In the genomic region with DNA sequence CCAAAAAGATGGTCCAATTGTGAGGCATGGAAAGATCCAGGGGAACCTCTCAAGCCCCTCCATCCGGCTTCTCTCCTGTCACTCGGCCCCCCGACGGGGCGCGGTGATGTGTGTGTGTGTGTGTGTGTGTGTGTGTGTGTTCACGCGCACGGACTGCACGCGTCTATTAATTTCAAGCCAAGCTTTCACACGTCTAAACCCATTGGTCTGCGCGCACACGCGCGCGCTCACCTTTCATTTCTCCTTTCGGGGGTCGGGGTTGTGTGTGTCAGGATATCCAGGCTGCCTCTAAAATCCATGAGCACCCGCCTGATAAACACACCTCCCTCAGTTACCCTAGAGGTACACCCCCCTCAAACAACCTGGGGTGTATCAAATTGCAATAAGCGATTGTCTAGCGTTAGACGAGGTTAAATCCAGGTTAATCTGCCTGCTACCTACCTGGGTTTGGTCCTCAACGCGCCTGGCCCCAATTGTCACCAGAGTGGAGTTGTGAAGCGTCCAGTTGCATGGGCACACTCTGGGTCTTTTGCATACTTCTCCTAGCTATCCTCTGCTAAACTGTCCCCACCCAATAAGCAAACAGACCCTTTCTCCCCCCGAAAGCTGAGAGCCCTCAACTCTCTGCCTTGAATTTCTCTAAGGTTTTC, we compare ENCODE assay signal across 10 mouse cellular contexts. TPM values are rescaled to one million over a fixed set of nuclear protein-coding genes. Genes with fewer than 3 reads are reported as not detected.
DNase-seq lines count a peak whose midpoint lies in the region; ATAC-seq and TF ChIP-seq lines count a peak whose summit lies in the region.
"Had no signal": no experiment of that assay in that cellular context is flagged by ENCODE, and none has a peak within 500 bp of the region (broad histone marks: within the 10 kb centered on the region; RNA-seq: fewer than 3 reads in every experiment).

No protein-coding gene starts in this region.

- H3K9me3 ChIP-seq in embryonic facial prominence, embryonic 13.5 days: no peaks in the 10 kb centered on the region
- no peaks in the 10 kb centered on the region for H3K9me3 ChIP-seq in hindbrain, embryonic 13.5 days
- no peaks in the 10 kb centered on the region for H3K9me3 ChIP-seq in midbrain, embryonic 13.5 days

- DNase-seq in kidney, adult 2 months: no peak
- no peak for DNase-seq in kidney, postnatal 10 days
- no peak for DNase-seq in cerebellum, postnatal 25 days
- no peak for DNase-seq in left cerebral cortex, postnatal 14 days (ENCODE audit: low spot score in 2 of 2)
- DNase-seq in natural killer cell, adult 2 months (ENCODE audit: low spot score in 2 of 2): no peak

- no peak overlapping the region for H3K27ac ChIP-seq in kidney, adult 2 months (ENCODE audit: insufficient read depth, low read depth, low read length)
- H3K27ac ChIP-seq in embryonic facial prominence, embryonic 13.5 days: peak overlapping the region; percentile 95
- peak overlapping the region; percentile 79 for H3K27ac ChIP-seq in hindbrain, embryonic 13.5 days
- no peak overlapping the region for H3K27ac ChIP-seq in midbrain, embryonic 13.5 days

- intact Hi-C loops in left cerebral cortex, postnatal 14 days (cut with DNase I): loop anchor here (5.0 kb wide), 1 partner anchor 264 kb away; no protein-coding TSS in a partner anchor

- peaks cover 8% of the 10 kb centered on the region for H3K4me1 ChIP-seq in kidney, adult 2 months (ENCODE audit: control insufficient read depth, insufficient read depth, low read length)
- H3K4me1 ChIP-seq in embryonic facial prominence, embryonic 13.5 days: peaks cover 62% of the 10 kb centered on the region
- H3K4me1 ChIP-seq in hindbrain, embryonic 13.5 days (replicated peaks): peaks cover 85% of the 10 kb centered on the region
- H3K4me1 ChIP-seq in midbrain, embryonic 13.5 days (replicated peaks): peaks cover 75% of the 10 kb centered on the region

- no peaks in the 10 kb centered on the region for H3K36me3 ChIP-seq in kidney, adult 2 months (ENCODE audit: control insufficient read depth, insufficient read depth, low read length)
- peaks cover 17% of the 10 kb centered on the region for H3K36me3 ChIP-seq in embryonic facial prominence, embryonic 13.5 days
- H3K36me3 ChIP-seq in hindbrain, embryonic 13.5 days: no peaks in the 10 kb centered on the region
- no peaks in the 10 kb centered on the region for H3K36me3 ChIP-seq in midbrain, embryonic 13.5 days
- H3K36me3 ChIP-seq: G1E had no signal

- H3K4me2 ChIP-seq in embryonic facial prominence, embryonic 13.5 days: peak overlapping the region; percentile 86
- H3K4me2 ChIP-seq in hindbrain, embryonic 13.5 days: peak overlapping the region; percentile 84
- peak overlapping the region; percentile 85 for H3K4me2 ChIP-seq in midbrain, embryonic 13.5 days (replicated peaks)

- H3K9ac ChIP-seq in embryonic facial prominence, embryonic 13.5 days: peak overlapping the region; percentile 95
- H3K9ac ChIP-seq in hindbrain, embryonic 13.5 days: peak overlapping the region; percentile 75
- H3K9ac ChIP-seq in midbrain, embryonic 13.5 days (replicated peaks): 0 out of 2 replicates have a peak overlapping the region, but pooled peaks have one; percentile 61

- WGBS in kidney, adult 2 months: 3% methylated on average over 28 of the region's 28 CpGs
- under 1% methylated on average over 28 of the region's 28 CpGs for WGBS in embryonic facial prominence, embryonic 13.5 days
- under 1% methylated on average over 28 of the region's 28 CpGs for WGBS in hindbrain, embryonic 13.5 days
- under 1% methylated on average over 28 of the region's 28 CpGs for WGBS in midbrain, embryonic 13.5 days

- peak overlapping the region; percentile 57 for H3K4me3 ChIP-seq in kidney, adult 2 months (ENCODE audit: insufficient read depth, low read depth, low read length)
- H3K4me3 ChIP-seq in embryonic facial prominence, embryonic 13.5 days: peak overlapping the region; percentile 72
- peak overlapping the region; percentile 49 for H3K4me3 ChIP-seq in hindbrain, embryonic 13.5 days
- H3K4me3 ChIP-seq in midbrain, embryonic 13.5 days (replicated peaks): peak overlapping the region; percentile 50

- TF ChIP-seq CTCF in kidney, adult 2 months (conservative IDR thresholded peaks at IDR 0.05; ENCODE audit: insufficient read depth, insufficient read length, low read depth, low read length): no peak

- peaks cover 9% of the 10 kb centered on the region for H3K27me3 ChIP-seq in kidney, adult 2 months (replicated peaks; ENCODE audit: control insufficient read depth, insufficient read depth, low read length)
- peaks cover 68% of the 10 kb centered on the region for H3K27me3 ChIP-seq in embryonic facial prominence, embryonic 13.5 days
- peaks cover 96% of the 10 kb centered on the region for H3K27me3 ChIP-seq in hindbrain, embryonic 13.5 days
- peaks cover 98% of the 10 kb centered on the region for H3K27me3 ChIP-seq in midbrain, embryonic 13.5 days

- no peak for ATAC-seq in embryonic facial prominence, embryonic 13.5 days (ENCODE audit: insufficient number of reproducible peaks, insufficient read depth, low FRiP score, low TSS enrichment, low read depth)
- no peak for ATAC-seq in hindbrain, embryonic 13.5 days (ENCODE audit: low FRiP score)
- ATAC-seq in midbrain, embryonic 13.5 days: no peak

- no peak for TF ChIP-seq POLR2A in kidney, adult 2 months (IDR thresholded peaks at IDR 0.05; ENCODE audit: low read depth, low read length)

RNA-seq across cellular contexts. Expression of gene Cyp26b1, which starts 7.0 kb away (rescaled TPM):
- 0.60 and 2.0 TPM in 2 replicates for polyA plus RNA-seq in kidney, adult 2 months (2012; rRNA removed)
- 38.0 and 38.9 TPM in 2 replicates for polyA plus RNA-seq in embryonic facial prominence, embryonic 13.5 days (2015; fragmentation: Nextera tagmentation; extraction: Ambion mirVana)
- 55.5 and 62.8 TPM in 2 replicates for polyA plus RNA-seq in hindbrain, embryonic 13.5 days (2015; fragmentation: Nextera tagmentation; extraction: Ambion mirVana)
- polyA plus RNA-seq in midbrain, embryonic 13.5 days (2015; fragmentation: Nextera tagmentation; extraction: Ambion mirVana): 12.6 and 14.7 TPM in 2 replicates
- 10 to 100 TPM; 16.9 to 29.0 TPM for total RNA-seq in left cerebral cortex, postnatal 14 days (2021)
- total RNA-seq: megakaryocyte-erythroid progenitor cell, adult 5-6 weeks had no signal

Comparison
In these comparisons a context has a peak if more than half of its experiments do, and no peak if none do; other contexts are left out.
1. H3K27ac ChIP-seq: peak in embryonic facial prominence, embryonic 13.5 days (single experiment) and hindbrain, embryonic 13.5 days (single experiment); none in kidney, adult 2 months (single experiment) and midbrain, embryonic 13.5 days (single experiment).
2. Peak in every context shown above with its lines, with median percentiles within 50 percentile points of each other: H3K4me3 ChIP-seq, H3K4me2 ChIP-seq and H3K9ac ChIP-seq.